Mouse (Mus musculus) small intestine, adult 2 months (tissue): ENCODE data around the gene Smyd3.

Experiments
- CTCF ChIP-seq: fragments of 200-500 bp; IDR thresholded peaks from 2 replicates; pipeline ENCODE4 v1.5.1; 2012; ENCODE audit warnings: low read depth, mild to moderate bottlenecking, control low read depth, inconsistent platforms, low read length, moderate library complexity, mixed read lengths; ENCODE audit not compliant: insufficient replicate concordance, insufficient read length; ENCODE audit errors: extremely low read depth
- POLR2A ChIP-seq: fragments of 200-500 bp; IDR thresholded peaks from 2 replicates; pipeline ENCODE4 v1.6.1; 2012; ENCODE audit warnings: low read depth, mild to moderate bottlenecking, control low read depth, inconsistent platforms, low read length, moderate library complexity

GRCm38 (mm10) chr1:179184631-179185030, 333.2 kb downstream of the Smyd3 start:
- TF ChIP-seq CTCF (no peak), POLR2A (no peak)
